Mouse (Mus musculus): ENCODE data around the gene Ybx2.
"Not testable (repeated sequence)": the region's sequence is repeated elsewhere in the genome, so short reads cannot be mapped to it uniquely, and the experiment has no call there.

Ybx2 gene

DNA sequence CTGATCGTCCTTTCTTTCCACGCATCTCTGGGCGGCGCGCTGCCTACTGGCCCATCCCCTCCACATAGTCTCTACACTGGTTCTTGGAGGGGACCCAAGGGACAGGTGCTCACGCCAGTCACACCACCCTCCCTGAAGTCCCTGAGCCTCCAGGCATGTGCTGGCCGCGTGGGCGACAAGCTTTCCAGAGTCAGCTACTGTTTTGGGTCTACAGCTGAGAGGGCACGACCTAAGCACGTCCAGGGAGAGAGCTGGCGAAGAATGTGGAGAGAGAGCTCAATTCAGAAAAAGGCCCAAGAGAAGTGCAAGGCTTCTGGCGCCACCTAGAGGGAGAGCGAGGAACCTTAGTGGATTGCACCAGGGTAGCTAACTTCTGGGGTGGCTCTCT lies 13.2 kb downstream of the Ybx2 start:
- in situ Hi-C loops (cut with MboI; ENCODE audit: low pct_unique_long_range_greater_than_20kb in 1 of 2, low sequenced_read_pairs in 2 of 2, unreplicated experiment in 1 of 2) = no loop called here

DNA sequence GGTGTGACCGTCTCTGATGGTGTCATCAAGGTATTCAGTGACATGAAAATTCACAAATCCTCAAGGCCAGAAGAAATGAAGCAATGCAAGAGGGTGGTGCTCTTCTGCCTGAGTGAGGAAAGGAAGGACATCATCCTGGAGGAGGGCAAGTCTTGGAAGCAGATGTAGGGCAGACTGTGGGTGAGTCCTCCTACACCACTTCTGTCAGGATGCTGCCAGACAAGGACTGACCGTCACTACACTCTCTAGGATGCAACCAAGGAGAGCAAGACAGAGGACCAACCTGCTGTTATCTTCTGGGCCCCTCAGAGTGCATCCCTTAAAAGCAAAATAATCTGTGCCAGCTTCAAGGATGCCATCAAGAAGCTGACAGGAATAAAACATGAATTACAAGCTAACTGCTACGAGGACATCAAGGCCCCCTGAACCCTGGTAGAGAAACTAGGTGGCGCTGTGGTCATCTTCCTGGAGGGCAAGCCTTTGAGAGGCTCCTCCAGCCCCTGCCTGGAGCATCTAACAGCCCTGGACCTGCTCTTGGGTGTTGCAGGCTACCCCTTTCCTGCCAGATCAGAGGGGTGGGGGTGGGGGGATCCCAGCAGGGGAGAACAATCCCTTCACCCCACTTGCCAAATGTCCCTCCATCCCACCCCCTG lies 15.3 kb downstream of the Ybx2 start:
- in situ Hi-C loops (cut with MboI; ENCODE audit: low pct_unique_long_range_greater_than_20kb in 1 of 2, low sequenced_read_pairs in 2 of 2, unreplicated experiment in 1 of 2) = no loop called here

DNA sequence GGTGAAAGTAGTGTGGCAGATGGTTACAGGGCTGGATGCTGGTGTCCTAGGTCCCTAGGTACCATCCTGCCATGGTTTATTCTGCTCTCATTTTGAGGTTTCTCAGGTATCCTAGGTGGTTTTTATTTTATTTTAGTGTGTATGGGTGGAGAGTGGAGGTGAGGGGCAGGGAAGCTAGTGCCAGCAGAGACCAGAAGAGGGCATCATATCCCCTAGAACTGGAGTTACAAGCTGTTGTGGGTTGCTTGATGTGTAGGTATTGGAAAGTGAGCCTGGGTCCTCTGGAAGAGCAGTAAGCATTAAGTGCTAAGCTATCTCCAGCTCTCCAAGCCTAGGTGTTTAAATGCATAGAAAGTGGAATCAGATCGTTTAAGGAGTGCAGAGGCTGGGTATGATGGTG lies 16.7 kb downstream of the Ybx2 start:
- in situ Hi-C loops (cut with MboI; ENCODE audit: low pct_unique_long_range_greater_than_20kb in 1 of 2, low sequenced_read_pairs in 2 of 2, unreplicated experiment in 1 of 2) = no loop called here

DNA sequence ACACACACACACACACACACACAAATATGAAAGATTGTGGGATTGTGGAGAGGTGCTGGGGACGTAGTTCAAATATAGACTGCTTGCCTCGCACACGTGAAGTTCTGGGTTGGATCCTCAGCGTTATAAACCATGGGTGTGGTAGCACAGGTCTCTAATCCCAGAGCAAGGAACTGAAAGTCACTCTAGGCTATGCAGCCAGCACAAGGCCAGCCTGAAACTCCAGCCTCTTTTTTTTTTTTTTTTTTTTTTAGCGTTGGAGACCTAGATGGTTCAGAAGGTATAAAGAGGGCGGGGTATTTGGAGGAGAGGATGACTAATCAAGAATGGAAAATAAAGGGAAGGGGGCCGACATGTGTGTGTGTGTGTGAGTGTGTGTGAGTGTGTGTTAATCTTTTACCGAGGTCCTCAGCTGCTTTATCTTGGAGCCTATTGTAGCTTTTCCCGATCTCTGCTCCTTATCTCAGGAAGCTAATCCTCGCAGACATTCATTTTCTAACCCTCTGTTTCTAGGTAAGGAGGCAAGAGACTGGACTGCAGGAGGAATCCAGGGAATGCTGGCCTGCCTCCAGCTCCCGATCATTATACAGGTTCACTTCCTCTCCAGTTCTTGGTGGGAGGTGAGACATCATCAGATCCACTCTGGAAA lies 17.8 kb downstream of the Ybx2 start:
- in situ Hi-C loops (cut with MboI; ENCODE audit: low pct_unique_long_range_greater_than_20kb in 1 of 2, low sequenced_read_pairs in 2 of 2, unreplicated experiment in 1 of 2) = no loop called here

DNA sequence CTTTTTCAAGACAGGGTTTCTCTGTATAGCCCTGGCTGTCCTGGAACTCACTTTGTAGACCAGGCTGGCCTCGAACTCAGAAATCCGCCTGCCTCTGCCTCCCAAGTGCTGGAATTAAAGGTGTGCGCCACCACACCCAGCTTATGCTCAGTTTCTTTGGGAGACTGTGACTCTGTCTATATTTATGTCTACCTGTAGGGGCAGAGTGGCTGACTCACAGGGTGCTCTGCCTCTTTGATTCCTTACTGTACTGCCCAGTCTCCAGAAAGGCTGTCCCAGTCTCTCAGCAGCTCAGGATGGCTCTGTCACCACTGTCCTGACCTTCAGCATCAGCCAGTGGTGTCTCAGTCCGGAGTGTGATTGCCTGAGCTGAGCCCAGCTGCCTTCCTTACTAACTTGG lies 20.0 kb downstream of the Ybx2 start:
- in situ Hi-C loops (cut with MboI; ENCODE audit: low pct_unique_long_range_greater_than_20kb in 1 of 2, low sequenced_read_pairs in 2 of 2, unreplicated experiment in 1 of 2) = not testable (repeated sequence)

DNA sequence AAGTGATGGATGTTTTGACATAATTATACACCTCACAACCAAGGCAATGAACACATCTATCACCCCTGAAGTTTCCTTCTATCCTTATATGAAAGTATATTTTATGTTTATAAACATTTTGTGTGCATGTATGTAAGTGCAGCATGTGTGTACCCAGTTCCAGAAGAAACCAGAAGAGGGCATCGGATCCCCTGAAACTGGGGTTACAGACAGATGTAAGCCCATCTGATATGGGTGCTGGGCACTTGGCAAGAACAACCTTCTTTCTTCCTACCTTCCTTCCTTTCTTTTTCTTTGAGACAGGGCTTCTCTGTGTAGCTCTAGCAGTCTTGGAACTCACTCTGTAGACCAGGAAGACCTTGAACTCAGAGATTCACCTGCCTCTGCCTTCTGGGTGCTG lies 20.6 kb downstream of the Ybx2 start:
- in situ Hi-C loops (cut with MboI; ENCODE audit: low pct_unique_long_range_greater_than_20kb in 1 of 2, low sequenced_read_pairs in 2 of 2, unreplicated experiment in 1 of 2) = no loop called here

DNA sequence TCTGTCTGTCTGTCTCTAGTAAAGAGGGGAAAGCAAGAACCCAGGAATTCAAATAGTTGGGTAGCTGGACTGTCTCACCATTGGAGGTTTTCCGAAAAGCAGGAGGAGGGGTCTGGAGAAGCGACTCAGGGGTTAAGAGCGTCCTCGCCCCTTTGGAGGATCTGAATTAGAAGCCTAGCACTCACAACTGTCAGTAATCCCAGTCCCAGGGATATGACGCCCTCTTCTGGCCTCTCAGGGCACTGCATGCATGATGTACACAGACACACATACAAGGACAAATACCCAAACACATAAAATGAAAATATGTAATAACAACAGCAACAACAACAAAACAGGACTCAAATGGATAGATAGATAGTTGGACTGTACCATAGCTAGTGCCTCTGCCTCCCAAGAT lies 25.0 kb downstream of the Ybx2 start:
- in situ Hi-C loops (cut with MboI; ENCODE audit: low pct_unique_long_range_greater_than_20kb in 1 of 2, low sequenced_read_pairs in 2 of 2, unreplicated experiment in 1 of 2) = no loop called here

DNA sequence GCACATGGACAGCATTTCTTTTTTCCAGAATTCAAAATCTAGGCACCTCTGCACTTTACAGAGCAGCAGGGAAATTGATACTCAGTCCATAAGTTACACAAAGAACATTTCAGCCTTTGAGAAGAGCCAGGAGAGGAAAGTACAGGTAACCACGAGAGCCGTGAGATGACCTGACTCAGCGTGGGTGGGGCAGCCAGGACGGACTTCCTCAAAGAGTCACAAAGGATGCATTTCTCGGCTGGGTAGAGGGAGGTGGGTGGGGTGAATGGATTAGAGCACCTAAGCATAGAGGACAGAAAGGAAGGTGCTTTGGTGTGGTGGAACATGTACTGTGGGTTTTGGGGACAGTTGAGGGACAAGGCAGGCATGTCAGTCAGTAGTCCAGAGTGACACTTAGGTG lies 26.2 kb downstream of the Ybx2 start:
- in situ Hi-C loops (cut with MboI; ENCODE audit: low pct_unique_long_range_greater_than_20kb in 1 of 2, low sequenced_read_pairs in 2 of 2, unreplicated experiment in 1 of 2) = no loop called here

DNA sequence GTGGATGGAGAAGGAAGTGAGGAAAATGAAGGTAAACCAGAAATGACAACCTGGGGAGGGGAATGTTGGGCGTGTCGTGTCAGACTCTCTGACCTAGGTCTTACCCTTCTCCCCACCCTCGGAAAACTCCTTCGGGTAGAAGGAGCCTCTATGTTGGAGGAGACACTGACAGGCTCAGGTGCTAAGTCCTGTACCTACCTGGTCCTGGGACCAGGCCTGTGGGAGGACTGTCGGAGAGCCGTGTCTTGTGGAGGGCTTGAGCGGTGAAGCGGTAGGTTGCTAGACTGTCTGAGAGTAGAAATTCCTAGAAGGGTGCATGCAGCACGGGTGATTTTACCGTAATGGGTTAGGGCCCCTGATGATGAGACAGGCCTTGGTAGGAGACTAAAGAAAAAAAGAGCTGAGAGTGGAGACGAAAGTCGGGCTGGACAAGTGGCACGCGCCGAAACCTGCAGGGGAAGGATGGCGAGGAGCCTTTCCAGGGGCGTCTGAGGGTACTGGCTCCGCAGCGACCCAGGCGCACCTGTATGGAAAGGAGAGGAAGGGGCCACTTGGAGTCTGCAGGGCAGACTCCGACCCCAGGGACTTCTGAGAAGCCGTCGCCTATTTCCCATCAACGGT lies 29.2 kb downstream of the Ybx2 start, which contains the start of gene Cldn7:
Gene Cldn7 (plus strand): TSS at position 130 of the 621 bp plus-strand sequence.
- in situ Hi-C loops (cut with MboI; ENCODE audit: low pct_unique_long_range_greater_than_20kb in 1 of 2, low sequenced_read_pairs in 2 of 2, unreplicated experiment in 1 of 2) = no loop called here

DNA sequence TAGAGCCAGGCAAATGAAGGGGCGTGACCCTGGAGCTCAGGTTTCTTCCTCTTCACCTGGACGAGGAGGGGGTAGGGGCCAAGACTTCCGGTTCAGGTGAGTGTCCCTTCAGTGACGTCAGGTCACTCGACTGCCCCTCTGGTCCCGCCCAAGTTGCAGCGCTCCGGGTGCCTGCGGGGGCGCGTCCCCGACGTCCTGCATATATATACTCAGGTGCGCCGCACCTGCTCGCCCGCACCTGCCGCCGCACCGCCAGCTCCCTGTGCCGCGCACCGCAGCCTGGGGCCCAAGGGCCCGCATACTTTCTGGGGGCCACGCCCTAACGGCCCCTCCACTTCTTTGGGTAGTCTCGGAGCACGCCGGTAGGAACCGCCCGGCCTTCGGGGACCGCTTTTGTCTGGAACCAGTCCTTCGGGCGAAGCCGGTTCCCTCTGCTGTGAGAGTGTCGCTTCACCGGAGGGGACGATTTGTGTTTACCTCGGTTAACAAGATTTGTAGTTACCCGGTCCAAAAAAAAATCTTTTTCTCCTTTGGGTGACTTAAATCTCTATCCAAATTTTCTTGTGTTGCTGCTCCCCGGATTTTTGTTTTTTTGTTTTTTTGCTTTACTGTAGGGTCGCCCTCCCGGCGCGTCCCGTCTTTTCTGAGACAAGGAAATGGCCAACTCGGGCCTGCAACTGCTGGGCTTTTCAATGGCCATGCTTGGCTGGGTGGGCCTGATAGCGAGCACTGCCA lies 29.8 kb downstream of the Ybx2 start:
- in situ Hi-C loops (cut with MboI; ENCODE audit: low pct_unique_long_range_greater_than_20kb in 1 of 2, low sequenced_read_pairs in 2 of 2, unreplicated experiment in 1 of 2) = no loop called here

DNA sequence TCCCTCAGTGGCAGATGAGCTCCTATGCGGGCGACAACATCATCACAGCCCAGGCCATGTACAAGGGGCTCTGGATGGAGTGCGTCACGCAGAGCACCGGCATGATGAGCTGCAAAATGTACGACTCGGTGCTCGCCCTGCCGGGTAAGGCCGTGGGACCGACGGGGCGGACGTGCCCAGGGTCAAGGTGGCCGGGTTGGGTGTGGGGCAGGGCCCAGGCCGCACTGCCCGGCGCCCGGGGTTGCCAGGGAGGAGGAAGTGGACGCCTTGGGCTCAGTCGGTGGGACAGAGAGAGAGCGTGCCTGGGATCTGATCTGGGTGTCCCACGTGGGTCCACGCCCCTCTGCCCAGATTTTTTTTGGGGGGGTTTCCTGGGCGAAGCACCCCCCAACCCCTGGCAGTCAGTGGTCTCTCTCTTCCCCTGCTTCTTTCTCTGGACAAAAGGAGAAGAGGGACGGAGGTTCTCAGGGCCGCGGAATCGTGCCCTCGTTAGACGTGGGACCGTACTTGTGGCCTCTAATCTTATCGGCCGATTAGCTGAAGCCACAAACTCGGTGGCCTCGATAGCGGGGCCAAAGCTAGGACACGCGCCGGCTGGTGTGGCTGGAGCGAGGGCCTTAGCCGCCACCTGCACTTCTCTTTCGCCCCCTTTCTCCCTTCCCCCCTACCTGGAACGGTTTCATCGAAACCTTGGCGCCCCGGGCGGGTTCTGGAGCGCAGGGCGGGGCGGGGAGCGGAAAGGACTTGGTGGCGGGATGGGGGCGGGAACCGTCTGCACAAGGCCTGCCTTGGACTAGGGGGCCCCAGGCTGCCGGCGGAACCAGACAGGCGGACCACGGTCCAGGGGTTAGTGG lies 30.6 kb downstream of the Ybx2 start:
- in situ Hi-C loops (cut with MboI; ENCODE audit: low pct_unique_long_range_greater_than_20kb in 1 of 2, low sequenced_read_pairs in 2 of 2, unreplicated experiment in 1 of 2) = no loop called here

DNA sequence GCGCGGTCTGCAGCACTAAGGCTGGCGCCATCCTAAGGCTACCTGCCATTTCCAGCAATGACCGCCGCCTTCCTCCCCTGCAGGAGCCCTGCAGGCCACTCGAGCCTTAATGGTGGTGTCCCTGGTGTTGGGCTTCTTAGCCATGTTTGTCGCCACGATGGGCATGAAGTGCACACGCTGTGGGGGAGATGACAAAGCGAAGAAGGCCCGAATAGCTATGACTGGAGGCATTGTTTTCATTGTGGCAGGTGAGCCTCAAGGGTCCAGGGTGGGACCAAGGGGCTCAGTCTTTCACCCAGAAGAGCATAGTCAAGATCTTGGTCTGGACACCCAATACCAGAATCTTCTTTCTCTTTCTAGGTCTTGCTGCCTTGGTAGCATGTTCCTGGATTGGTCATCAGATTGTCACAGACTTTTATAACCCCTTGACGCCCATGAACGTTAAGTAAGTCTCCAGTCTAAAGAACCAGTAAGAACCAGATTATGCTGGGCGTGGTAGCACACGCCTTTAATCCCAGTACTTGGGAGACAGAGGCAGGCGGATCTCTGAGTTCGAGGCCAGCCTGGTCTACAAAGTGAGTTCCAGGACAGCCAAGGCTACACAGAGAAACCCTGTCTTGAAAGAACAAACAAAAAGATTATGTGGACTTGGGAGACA lies 31.4 kb downstream of the Ybx2 start:
- in situ Hi-C loops (cut with MboI; ENCODE audit: low pct_unique_long_range_greater_than_20kb in 1 of 2, low sequenced_read_pairs in 2 of 2, unreplicated experiment in 1 of 2) = no loop called here

DNA sequence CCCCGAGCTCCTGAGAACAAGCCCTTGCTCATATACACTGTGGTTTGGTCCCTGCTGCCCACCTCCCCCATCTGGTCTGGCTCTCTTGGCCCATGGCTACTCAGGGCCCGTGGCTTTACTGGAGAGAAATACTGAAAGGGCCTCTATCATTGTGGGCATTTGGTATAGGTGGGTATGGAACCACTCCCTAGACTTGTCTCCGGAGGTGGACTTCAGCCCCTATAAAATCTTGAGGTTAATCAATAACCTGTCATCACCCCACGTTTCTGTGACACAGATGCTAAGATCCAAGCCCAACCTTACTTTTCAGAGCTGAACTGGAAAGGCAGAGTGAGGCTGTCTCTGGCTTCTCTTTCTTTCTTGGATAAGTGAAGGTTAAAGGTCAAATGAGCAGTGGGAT lies 33.2 kb downstream of the Ybx2 start:
- in situ Hi-C loops (cut with MboI; ENCODE audit: low pct_unique_long_range_greater_than_20kb in 1 of 2, low sequenced_read_pairs in 2 of 2, unreplicated experiment in 1 of 2) = no loop called here

DNA sequence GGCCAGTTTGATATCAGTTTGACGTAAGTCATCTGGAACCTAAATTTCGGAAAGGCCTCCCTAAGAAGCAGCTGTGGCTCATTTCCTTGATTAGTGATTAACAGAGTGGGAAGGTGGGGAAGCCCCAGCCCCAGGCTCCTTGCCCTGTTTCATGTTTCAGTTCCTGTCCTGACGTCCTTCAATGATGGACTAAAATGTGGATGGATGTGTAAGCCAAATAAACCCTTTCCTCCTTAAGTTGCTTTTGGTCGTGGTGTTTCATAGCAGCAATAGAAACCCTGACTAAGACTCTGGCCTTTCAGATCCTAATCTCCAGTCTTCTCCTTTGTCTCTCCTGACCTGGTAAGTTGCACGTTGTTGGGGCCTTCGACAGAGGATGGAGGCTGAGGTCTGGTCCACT lies 34.6 kb downstream of the Ybx2 start:
- in situ Hi-C loops (cut with MboI; ENCODE audit: low pct_unique_long_range_greater_than_20kb in 1 of 2, low sequenced_read_pairs in 2 of 2, unreplicated experiment in 1 of 2) = no loop called here

DNA sequence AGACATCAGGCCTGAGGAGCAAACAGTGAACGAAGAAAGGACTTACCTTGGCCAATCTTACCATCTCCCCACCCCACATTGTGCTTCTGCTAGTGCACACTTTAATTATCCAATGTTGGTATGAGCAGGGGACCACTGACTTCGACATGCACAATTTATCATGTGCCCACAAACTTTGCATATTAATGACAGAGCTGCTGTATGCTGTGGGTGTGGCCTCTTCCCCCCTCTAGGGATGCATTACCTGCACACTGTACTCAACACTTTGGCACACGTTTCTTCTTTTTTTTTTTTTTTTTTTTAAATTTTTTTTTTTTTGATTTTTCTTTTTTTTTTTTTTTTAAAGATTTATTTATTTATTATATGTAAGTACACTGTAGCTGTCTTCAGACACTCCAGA lies 35.2 kb downstream of the Ybx2 start:
- in situ Hi-C loops (cut with MboI; ENCODE audit: low pct_unique_long_range_greater_than_20kb in 1 of 2, low sequenced_read_pairs in 2 of 2, unreplicated experiment in 1 of 2) = no loop called here

DNA sequence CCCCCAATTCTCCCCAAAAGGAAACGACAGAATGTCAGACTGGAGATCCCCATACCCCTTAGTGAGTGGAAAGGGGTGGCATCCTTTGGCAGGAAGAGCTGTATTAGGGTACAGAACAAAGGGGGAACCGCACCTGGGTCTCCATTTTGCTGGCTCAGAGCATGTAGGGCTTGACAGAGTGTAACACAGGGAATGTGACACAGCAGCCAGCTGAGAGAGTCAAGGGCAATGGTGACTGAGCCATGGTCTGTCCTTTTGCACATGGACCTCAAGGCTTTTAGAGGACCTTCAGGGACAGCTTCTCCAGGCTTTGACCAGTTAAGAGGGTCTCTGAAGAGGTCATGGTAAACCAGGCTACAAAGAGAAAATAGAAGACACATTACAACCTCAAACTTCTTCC lies 39.3 kb downstream of the Ybx2 start:
- in situ Hi-C loops (cut with MboI; ENCODE audit: low pct_unique_long_range_greater_than_20kb in 1 of 2, low sequenced_read_pairs in 2 of 2, unreplicated experiment in 1 of 2) = no loop called here

DNA sequence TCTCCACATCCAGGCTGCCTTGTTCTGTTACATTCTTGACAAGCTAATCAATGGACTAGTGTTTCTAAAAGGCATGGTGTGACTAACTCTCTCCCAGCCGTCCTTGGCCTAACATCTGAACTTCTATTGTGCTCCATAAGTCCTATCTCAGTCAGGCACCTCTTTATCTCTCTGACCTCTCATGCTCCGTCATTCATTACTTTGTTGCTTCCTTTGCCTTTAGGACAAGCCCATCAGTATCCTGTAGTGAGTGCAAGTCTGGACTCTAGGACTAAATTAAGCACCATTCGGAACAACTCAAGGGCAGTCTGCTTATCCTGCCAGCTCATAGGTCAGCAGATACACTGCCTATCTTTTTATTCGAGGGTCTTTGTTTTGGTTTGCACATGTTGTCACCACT lies 40.7 kb downstream of the Ybx2 start:
- in situ Hi-C loops (cut with MboI; ENCODE audit: low pct_unique_long_range_greater_than_20kb in 1 of 2, low sequenced_read_pairs in 2 of 2, unreplicated experiment in 1 of 2) = no loop called here

DNA sequence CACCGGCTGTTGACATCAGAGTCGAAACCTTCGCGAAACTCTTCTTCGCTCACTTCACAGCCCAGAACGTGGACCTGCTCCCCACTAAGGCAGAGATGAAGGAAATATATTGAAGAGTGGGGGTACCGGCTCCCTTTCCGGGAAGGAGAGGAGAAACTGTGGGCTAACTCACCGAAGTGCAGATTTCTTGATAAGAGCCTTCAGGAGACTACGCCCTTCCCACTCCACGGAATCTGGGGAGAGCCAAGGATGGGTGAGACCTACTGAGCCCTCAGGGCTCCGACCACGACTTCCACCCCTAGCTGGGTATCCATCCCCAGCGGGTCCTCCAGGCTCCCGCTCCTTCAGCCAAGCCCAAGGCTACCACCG lies 44.2 kb downstream of the Ybx2 start:
- in situ Hi-C loops (cut with MboI; ENCODE audit: low pct_unique_long_range_greater_than_20kb in 1 of 2, low sequenced_read_pairs in 2 of 2, unreplicated experiment in 1 of 2) = no loop called here

Data from mouse embryonic stem cell (cell line).